Mouse (Mus musculus): ENCODE results near the gene Fam149a. TPM values are rescaled to one million over a fixed set of nuclear protein-coding genes. Genes with fewer than 3 reads are reported as not detected.

Fam149a gene
- polyA plus RNA-seq, 1 experiment from 2014 or later = 28.6 TPM

- Histone ChIP-seq H3K4me3 (ENCODE audit: low read depth, low read length) (no peak overlapping the region), H3K27ac (ENCODE audit: low read length) (no peak overlapping the region), H3K9ac (replicated peaks; ENCODE audit: low read depth, low read length) (no peak overlapping the region), H3K36me3 (ENCODE audit: control insufficient read depth, insufficient read depth, low read length) (no peaks in the 10 kb centered on the region), H3K27me3 (ENCODE audit: control insufficient read depth, insufficient read depth, low read length) (peaks cover 5% of the 10 kb centered on the region; the same call in 1 of the 2 replicates), H3K9me3 (ENCODE audit: control insufficient read depth, low read depth, low read length) (no peaks in the 10 kb centered on the region), H3K4me2 (replicated peaks; ENCODE audit: low read depth, low read length) (no peak overlapping the region), H3K4me1 (ENCODE audit: control insufficient read depth, insufficient read depth, low read length) (peaks cover 9% of the 10 kb centered on the region; the same call in 1 of the 2 replicates)
- WGBS = 19% methylated on average over 4 of the region's 4 CpGs
- ATAC-seq (ENCODE audit: insufficient number of reproducible peaks, insufficient read depth, low FRiP score, low read depth) = no peak
Measured at GRCm38 (mm10) chr8:45380598-45380997, 1.5 kb downstream of the Fam149a start.

- Histone ChIP-seq H3K27ac (ENCODE audit: low read length) (no peak overlapping the region), H3K4me3 (ENCODE audit: low read depth, low read length) (no peak overlapping the region), H3K9me3 (ENCODE audit: control insufficient read depth, low read depth, low read length) (no peaks in the 10 kb centered on the region), H3K4me1 (ENCODE audit: control insufficient read depth, insufficient read depth, low read length) (no peaks in the 10 kb centered on the region), H3K4me2 (replicated peaks; ENCODE audit: low read depth, low read length) (no peak overlapping the region), H3K27me3 (ENCODE audit: control insufficient read depth, insufficient read depth, low read length) (no peaks in the 10 kb centered on the region), H3K9ac (replicated peaks; ENCODE audit: low read depth, low read length) (no peak overlapping the region), H3K36me3 (ENCODE audit: control insufficient read depth, insufficient read depth, low read length) (no peaks in the 10 kb centered on the region)
- WGBS = 76% methylated on average over 3 of the region's 3 CpGs
- no peak for ATAC-seq (ENCODE audit: insufficient number of reproducible peaks, insufficient read depth, low FRiP score, low read depth)
Measured at GRCm38 (mm10) chr8:45374071-45374470, 8.0 kb downstream of the Fam149a start.

DNA sequence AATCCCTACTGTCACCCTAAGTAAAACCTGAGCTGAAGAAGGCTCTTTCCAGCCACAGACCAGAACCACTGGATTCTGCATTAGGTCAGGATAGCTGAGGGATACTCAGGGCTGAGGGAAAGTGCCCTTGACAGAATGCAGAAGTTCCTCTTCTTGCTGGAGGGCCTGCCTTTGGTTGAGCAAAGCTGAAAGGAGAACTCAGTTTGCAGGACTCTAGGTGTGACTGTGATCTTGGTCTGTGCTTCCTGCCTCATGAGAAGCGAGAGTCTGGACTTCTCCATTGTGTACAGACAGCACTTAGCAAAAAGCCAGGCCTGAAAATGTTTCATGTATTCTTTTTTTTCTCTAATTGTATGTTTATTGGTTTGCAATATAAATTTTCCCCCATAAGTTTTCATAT is 14.9 kb downstream of the Fam149a start:
- H3K27me3 ChIP-seq (ENCODE audit: control insufficient read depth, insufficient read depth, low read length) = no peaks in the 10 kb centered on the region
- H3K9me3 ChIP-seq (ENCODE audit: control insufficient read depth, low read depth, low read length) = no peaks in the 10 kb centered on the region
- no peak overlapping the region for H3K4me3 ChIP-seq (ENCODE audit: low read depth, low read length)
- ATAC-seq (ENCODE audit: insufficient number of reproducible peaks, insufficient read depth, low FRiP score, low read depth) = no peak
- no peak overlapping the region for H3K4me2 ChIP-seq (replicated peaks; ENCODE audit: low read depth, low read length)
- no peak overlapping the region for H3K27ac ChIP-seq (ENCODE audit: low read length)
- 93% methylated on average over 1 of the region's 1 CpGs for WGBS
- H3K9ac ChIP-seq (replicated peaks; ENCODE audit: low read depth, low read length) = no peak overlapping the region
- no peaks in the 10 kb centered on the region for H3K4me1 ChIP-seq (ENCODE audit: control insufficient read depth, insufficient read depth, low read length)
- H3K36me3 ChIP-seq (ENCODE audit: control insufficient read depth, insufficient read depth, low read length) = no peaks in the 10 kb centered on the region

DNA sequence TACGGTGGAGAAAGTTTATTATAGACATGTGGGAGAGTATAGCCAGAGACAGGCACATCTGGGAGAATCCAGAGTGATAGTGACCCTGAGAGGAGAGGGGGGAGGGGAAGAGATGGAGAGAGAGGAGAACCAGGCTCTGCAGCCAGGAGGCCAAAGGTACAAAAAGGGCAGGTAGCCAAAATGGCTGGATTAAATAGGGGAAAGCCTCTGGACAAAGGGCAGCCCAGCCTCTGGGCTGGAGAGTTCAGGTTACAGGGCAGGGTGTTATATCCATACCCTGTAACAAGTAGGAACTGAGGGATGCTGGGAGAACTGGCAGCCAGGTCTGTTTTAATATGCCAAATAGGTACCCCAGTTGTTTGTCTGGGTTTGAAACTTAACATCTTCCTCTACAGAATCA is 18.9 kb downstream of the Fam149a start:
- ATAC-seq (ENCODE audit: insufficient number of reproducible peaks, insufficient read depth, low FRiP score, low read depth) = no peak
- H3K27me3 ChIP-seq (ENCODE audit: control insufficient read depth, insufficient read depth, low read length) = no peaks in the 10 kb centered on the region
- no peak overlapping the region for H3K9ac ChIP-seq (replicated peaks; ENCODE audit: low read depth, low read length)
- WGBS = 49% methylated on average over 1 of the region's 1 CpGs
- H3K4me3 ChIP-seq (ENCODE audit: low read depth, low read length) = no peak overlapping the region
- H3K9me3 ChIP-seq (ENCODE audit: control insufficient read depth, low read depth, low read length) = no peaks in the 10 kb centered on the region
- no peak overlapping the region for H3K27ac ChIP-seq (ENCODE audit: low read length)
- H3K4me2 ChIP-seq (replicated peaks; ENCODE audit: low read depth, low read length) = no peak overlapping the region
- no peaks in the 10 kb centered on the region for H3K36me3 ChIP-seq (ENCODE audit: control insufficient read depth, insufficient read depth, low read length)
- no peaks in the 10 kb centered on the region for H3K4me1 ChIP-seq (ENCODE audit: control insufficient read depth, insufficient read depth, low read length)

DNA sequence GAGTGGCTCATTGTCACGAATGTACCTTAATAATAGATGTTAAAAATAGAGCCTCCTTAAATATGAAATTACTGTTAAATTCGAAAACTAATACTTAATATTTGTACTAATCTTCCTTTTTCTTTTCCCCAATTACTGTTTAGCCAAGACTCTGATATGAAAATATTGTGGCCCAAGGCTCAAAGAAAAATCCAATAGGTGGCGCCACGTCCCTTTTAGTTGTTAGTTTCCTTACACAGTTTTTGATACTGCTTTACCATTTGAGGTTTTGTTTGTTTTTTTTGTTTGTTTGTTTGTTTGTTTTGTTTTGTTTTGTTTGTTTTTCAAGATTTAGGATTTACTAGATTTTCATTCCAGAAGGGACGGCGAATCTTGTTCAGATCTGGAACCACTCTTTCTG is 19.8 kb downstream of the Fam149a start:
- H3K9me3 ChIP-seq (ENCODE audit: control insufficient read depth, low read depth, low read length) = no peaks in the 10 kb centered on the region
- 67% methylated on average over 6 of the region's 6 CpGs for WGBS
- H3K27ac ChIP-seq (ENCODE audit: low read length) = no peak overlapping the region

DNA sequence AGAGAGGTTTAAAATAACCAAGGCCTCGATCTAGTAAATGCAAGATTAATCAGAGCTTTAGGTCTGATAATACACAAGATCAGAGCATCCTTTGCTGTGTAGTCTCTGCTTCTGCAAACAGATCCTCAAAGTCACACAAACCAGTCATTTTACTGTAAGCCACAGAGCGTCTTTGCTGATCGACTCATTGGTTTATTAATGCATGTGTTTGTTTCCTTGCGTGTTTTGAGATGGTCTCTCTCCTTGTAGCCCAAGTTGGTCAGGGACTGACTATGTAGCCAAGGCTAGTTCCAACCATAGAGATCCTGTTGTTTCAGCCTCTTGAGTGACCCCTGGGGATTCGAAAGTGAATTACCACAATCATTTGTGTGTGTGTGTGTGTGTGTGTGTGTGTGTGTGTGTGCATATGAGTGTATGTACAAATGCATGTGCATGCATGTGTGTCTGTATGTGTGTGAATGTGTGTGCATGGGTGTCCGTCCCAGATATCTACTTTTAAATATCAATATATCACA is 22.9 kb downstream of the Fam149a start:
- H3K36me3 ChIP-seq (ENCODE audit: control insufficient read depth, insufficient read depth, low read length) = peaks cover 2% of the 10 kb centered on the region; the same call in 1 of the 2 replicates
- peak overlapping the region; percentile 18; the same call in 1 of the 2 replicates for H3K27ac ChIP-seq (ENCODE audit: low read length)
- no peak overlapping the region for H3K4me3 ChIP-seq (ENCODE audit: low read depth, low read length)
- ATAC-seq (ENCODE audit: insufficient number of reproducible peaks, insufficient read depth, low FRiP score, low read depth) = no peak
- 0 out of 2 replicates have a peak, but pooled peaks cover 4% of the 10 kb centered on the region for H3K4me1 ChIP-seq (ENCODE audit: control insufficient read depth, insufficient read depth, low read length)
- no peak overlapping the region for H3K9ac ChIP-seq (replicated peaks; ENCODE audit: low read depth, low read length)
- 76% methylated on average over 6 of the region's 6 CpGs for WGBS
- peak overlapping the region; percentile 78 for H3K4me2 ChIP-seq (replicated peaks; ENCODE audit: low read depth, low read length)
- no peaks in the 10 kb centered on the region for H3K9me3 ChIP-seq (ENCODE audit: control insufficient read depth, low read depth, low read length)
- H3K27me3 ChIP-seq (ENCODE audit: control insufficient read depth, insufficient read depth, low read length) = no peaks in the 10 kb centered on the region

More for the DNA sequence above, 19.8 kb downstream of the Fam149a start:
- 0 out of 2 replicates have a peak, but pooled peaks cover 2% of the 10 kb centered on the region for H3K4me1 ChIP-seq (ENCODE audit: control insufficient read depth, insufficient read depth, low read length)
- no peaks in the 10 kb centered on the region for H3K27me3 ChIP-seq (ENCODE audit: control insufficient read depth, insufficient read depth, low read length)
- no peak overlapping the region for H3K4me3 ChIP-seq (ENCODE audit: low read depth, low read length)
- no peaks in the 10 kb centered on the region for H3K36me3 ChIP-seq (ENCODE audit: control insufficient read depth, insufficient read depth, low read length)
- no peak overlapping the region for H3K4me2 ChIP-seq (replicated peaks; ENCODE audit: low read depth, low read length)
- no peak overlapping the region for H3K9ac ChIP-seq (replicated peaks; ENCODE audit: low read depth, low read length)
- ATAC-seq (ENCODE audit: insufficient number of reproducible peaks, insufficient read depth, low FRiP score, low read depth) = no peak

- H3K4me2 ChIP-seq (replicated peaks; ENCODE audit: low read depth, low read length) = peak overlapping the region; percentile 78
- H3K4me1 ChIP-seq (ENCODE audit: control insufficient read depth, insufficient read depth, low read length) = 0 out of 2 replicates have a peak, but pooled peaks cover 4% of the 10 kb centered on the region
- H3K4me3 ChIP-seq (ENCODE audit: low read depth, low read length) = peak overlapping the region; percentile 64
- H3K27ac ChIP-seq (ENCODE audit: low read length) = peak overlapping the region; percentile 18; the same call in 1 of the 2 replicates
- peak overlapping the region; percentile 92 for H3K9ac ChIP-seq (replicated peaks; ENCODE audit: low read depth, low read length)
- H3K9me3 ChIP-seq (ENCODE audit: control insufficient read depth, low read depth, low read length) = no peaks in the 10 kb centered on the region
- H3K27me3 ChIP-seq (ENCODE audit: control insufficient read depth, insufficient read depth, low read length) = no peaks in the 10 kb centered on the region
- 2% methylated on average over 49 of the region's 49 CpGs for WGBS
- H3K36me3 ChIP-seq (ENCODE audit: control insufficient read depth, insufficient read depth, low read length) = peaks cover 2% of the 10 kb centered on the region; the same call in 1 of the 2 replicates
- peak; percentile 66; the same call in 1 of the 2 replicates for ATAC-seq (ENCODE audit: insufficient number of reproducible peaks, insufficient read depth, low FRiP score, low read depth)
Measured at GRCm38 (mm10) chr8:45358132-45358918, 23.8 kb downstream of the Fam149a start.

DNA sequence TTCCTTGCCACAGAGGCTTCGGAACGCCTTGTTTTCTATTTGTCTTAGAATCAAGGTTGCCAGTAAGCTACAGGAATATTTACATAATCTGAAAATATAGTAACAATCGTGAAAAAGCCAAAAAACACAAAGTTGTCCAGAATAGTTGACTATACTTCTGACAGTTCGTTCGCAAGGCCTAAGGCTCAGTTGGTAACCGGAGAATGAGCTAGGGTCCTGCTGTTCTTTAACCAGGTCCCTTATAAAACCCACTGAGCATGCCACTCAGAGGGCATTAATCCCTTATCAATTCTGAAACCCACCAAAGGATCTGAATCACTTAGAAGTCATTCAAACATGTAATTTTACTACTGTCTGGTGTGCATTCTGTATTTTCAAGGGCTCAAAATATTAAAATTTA is 26.3 kb downstream of the Fam149a start:
- no peak overlapping the region for H3K9ac ChIP-seq (replicated peaks; ENCODE audit: low read depth, low read length)
- H3K36me3 ChIP-seq (ENCODE audit: control insufficient read depth, insufficient read depth, low read length) = peaks cover 10% of the 10 kb centered on the region
- ATAC-seq (ENCODE audit: insufficient number of reproducible peaks, insufficient read depth, low FRiP score, low read depth) = no peak
- H3K27ac ChIP-seq (ENCODE audit: low read length) = no peak overlapping the region; the same call in 1 of the 2 replicates
- no peak overlapping the region for H3K4me3 ChIP-seq (ENCODE audit: low read depth, low read length)
- no peak overlapping the region for H3K4me2 ChIP-seq (replicated peaks; ENCODE audit: low read depth, low read length)
- no peaks in the 10 kb centered on the region for H3K9me3 ChIP-seq (ENCODE audit: control insufficient read depth, low read depth, low read length)
- H3K27me3 ChIP-seq (ENCODE audit: control insufficient read depth, insufficient read depth, low read length) = no peaks in the 10 kb centered on the region
- WGBS = 85% methylated on average over 6 of the region's 6 CpGs
- H3K4me1 ChIP-seq (ENCODE audit: control insufficient read depth, insufficient read depth, low read length) = 0 out of 2 replicates have a peak, but pooled peaks cover 4% of the 10 kb centered on the region

All from stomach, embryonic 14.5 days (tissue).